Mouse (Mus musculus) c-Kit-positive CD71-positive TER-119-positive erythroid progenitor cells, embryonic 14.5 days (primary cell): ENCODE results near the gene Snf8.

ENCODE experiments used
- DNase-seq: peaks from one replicate; pipeline ENCODE4 v3.0.0-alpha.2; 2013; ENCODE audit warnings: low spot score

The Snf8 gene

GRCm38 (mm10) chr11:96028130-96028529, 6.6 kb upstream of the Snf8 start:
- DNase-seq = no peak

GRCm38 (mm10) chr11:96030571-96030970, 4.1 kb upstream of the Snf8 start:
- DNase-seq = no peak

DNA sequence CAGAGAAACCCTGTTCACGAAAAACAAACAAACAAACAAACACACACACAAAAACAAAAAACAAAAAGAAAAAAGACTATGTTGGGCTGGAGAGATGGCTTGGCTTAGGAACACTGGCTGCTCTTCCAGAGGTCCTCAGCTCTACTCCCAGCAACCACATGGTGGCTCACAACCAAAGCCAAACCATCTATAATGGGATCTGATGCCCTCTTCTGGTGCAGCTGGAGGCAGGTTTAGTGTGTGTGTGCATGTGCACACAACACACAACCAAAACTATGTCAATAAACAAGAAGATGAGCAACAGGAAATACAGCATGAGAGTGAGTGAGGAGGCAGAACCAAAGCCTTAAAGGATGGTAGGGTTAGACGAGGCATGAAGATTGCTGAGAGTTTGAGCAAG, 3.0 kb upstream of the Snf8 start:
- DNase-seq = no peak

DNA sequence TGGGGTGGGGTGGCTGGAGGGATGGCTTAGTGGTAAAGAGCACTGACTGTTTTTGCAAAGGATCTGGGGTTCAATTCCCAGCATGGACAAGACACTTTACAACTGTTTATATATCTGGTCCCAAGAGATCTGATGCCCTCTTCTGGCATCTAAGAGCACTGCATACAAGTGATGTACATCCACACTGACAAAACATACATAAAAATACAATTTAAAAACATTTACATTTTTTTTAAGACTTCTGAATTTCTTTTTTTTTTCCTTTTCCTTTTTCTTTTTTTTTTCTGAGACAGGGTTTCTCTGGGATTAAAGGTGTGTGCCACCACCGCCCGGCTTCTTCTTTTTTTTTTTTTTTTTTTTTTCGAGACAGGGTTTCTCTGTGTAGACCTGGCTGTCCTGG, 1.4 kb upstream of the Snf8 start:
- DNase-seq = no peak

- DNase-seq = no peak
These were observed 569 bp upstream of the Snf8 start for GRCm38 (mm10) chr11:96034116-96034515.

DNA sequence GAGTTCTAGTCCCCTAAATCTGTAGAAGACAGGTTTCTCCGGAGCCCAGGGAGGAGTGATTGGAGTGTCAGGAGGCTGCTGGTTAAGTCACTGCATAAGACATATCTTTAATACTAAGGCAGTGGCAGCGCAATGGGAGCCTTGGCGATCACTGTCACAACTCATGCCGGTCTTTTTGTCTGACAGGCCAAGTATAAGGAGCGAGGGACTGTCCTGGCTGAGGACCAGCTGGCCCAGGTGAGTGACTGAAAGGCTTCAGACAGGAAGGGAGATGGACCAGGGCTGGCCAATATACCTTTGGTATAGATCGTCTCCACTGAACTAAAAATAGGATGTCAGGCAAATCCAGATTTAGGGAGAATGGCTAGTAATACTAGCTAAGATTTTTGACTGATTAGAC, 448 bp downstream of the Snf8 start:
- peak; percentile 23 for DNase-seq

GRCm38 (mm10) chr11:96037499-96037898, 2.8 kb downstream of the Snf8 start:
- DNase-seq = no peak

DNA sequence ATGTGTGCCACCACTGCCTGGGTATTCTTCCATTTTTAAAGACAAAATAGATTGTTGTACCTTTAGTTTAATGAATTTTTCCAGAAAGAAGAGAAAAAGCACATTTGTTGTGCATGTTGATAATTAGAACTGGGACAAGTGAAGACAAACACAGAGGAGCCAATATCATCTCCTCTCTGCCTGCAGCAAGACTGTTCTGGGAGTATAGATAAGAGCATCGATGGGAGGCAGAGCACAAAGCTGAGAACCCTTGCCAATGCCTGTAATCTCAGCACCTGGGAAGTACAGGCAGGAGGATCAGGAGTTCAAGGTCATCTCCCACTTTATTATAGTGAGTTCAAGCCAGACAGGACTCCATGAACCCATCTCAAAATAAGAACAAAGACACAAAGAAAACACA, 3.9 kb downstream of the Snf8 start:
- peak; percentile 33 for DNase-seq

GRCm38 (mm10) chr11:96044803-96045567, 10.3 kb downstream of the Snf8 start:
- DNase-seq = no peak

- no peak for DNase-seq
These were observed 11.3 kb downstream of the Snf8 start for GRCm38 (mm10) chr11:96046028-96046427.

DNA sequence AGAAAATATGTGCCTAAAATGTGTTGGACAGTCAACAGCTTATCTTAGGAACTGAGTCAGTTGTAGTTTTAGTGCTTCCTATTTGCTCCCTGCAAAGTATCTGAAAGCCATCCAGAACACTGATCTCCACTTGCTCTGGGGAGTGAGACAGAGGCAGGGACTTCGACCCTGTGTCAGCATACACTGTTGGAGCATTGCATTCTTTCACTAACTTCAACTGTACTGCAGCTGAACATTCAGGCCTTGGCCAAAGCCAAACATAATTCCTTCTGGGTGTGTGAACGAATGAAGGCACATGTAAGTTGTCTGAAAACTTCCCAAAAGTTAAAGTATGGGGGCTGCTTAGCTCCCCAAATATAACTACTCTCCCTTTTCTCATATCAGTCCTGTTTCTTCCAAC, 12.1 kb downstream of the Snf8 start:
- DNase-seq = no peak

DNA sequence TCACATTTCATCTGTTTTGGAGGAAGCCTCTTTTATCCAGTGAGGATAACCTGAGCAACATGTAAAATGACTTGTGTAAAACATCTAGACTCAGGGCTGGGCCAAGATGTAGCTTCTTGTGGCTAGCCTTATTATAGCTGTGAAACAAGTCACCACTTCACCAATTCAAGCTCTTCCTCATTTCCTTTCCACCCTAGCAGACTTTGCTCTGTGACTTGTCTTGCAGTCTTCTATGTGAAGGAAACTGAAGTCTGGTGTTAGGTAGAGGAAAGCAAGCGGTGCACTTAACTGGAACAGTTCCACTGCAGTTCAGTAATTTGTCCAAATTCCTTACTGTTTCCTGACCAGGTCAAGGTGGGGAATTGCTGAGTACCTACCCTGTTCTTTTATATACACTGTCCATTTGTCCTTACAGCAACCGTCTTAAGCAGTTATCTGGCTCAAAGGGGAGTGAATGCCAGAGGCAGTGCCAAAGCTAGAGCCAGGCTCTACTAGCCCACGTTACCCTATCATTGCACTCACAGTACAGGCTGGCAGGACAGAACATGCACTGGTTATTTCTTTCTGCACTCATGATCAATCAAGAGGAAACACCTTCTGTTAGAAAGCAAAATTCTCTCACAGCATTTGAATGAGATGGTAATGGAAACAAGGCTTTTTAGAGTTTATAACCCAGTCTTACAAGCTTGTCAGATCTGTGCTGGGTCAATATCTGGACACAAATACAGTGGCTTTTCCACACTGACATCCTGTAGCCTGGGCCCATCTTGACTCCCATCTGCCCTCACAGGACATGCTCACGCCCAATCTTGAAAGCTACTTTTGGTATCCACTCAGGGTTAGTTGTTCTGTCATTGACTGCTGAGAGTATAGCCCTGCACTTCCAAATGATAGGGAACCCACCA, 13.0 kb downstream of the Snf8 start:
- DNase-seq = no peak

DNA sequence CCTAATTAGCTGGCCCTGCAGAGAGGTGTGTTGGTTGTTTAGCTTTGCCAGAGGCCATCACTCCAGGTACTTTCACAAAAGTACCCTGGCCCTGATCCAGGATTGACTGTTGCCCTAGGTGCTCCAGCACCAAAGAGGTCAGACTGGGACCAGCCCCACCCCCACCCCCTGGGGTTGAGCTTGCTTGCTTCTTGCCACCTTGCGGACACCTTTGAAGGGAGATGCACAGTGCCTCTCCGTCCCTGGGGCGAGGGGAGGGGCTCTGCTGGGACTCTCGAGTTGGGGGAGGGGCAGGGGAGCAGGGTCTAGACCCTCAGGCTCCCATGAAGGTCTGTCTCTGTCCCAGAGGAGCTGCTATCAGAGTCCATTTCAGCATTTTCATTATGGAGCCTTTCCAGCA, 15.3 kb downstream of the Snf8 start:
- DNase-seq = no peak

- DNase-seq = no peak
These were observed 16.2 kb downstream of the Snf8 start for GRCm38 (mm10) chr11:96050854-96051253.

DNA sequence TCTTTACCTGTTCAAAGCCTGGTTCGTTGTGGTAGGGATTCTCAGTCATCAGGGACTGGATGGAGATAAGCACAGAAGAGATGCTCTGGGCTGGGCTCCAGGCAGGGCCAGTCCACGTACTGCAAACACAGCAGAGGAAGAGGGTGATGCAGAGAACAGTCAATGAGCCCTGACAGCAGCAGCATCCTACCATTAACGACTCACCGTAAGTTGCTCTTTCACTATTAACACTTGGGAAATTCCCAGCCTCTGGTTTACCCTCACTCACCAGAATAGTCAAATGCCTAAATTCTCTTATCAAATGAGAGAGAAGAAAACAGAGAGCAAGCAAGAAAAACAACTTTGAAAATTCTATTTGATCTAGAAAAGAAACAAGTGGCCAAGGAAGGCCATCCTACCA, 23.6 kb downstream of the Snf8 start:
- no peak for DNase-seq

GRCm38 (mm10) chr11:96064521-96065214, 30.0 kb downstream of the Snf8 start:
- DNase-seq = peak; percentile 29

DNA sequence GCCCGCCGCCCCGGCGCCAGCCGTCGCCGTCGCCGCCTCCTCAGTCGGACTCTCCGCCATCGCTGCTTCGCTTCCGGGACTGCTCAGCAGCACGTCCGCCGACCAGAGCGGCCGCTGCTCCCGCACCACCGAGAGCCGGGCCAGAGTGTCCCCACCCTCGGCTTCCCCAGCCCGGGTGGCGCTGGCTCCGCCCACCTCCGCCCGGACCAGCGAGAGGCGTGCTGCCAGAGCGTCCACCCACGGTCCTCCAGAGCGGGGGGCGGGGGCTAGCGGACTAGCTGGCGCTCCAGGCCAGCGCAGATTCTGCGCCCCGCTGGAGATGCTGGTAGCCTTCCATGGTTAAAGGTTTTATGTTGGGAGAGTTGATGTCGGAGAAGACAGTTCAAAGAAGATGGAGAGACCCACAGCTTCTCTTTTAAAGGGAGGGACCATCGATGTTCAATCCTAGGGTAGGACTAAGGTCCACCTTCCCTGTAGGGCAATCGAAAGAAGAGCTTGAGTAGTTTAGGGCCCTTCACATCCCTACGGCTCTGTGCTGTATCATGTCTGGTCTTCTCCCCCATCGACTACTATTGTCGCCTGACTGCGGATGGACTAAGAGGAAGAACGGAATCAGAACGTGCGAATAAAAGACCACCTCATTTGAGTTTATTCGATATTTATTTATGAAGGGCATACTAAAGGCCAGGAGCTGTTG, 30.7 kb downstream of the Snf8 start, which contains the start of gene Ube2z:
Gene Ube2z (minus strand): TSS at position 174 of the 697 bp plus-strand sequence.
- DNase-seq = peak; percentile 93

DNA sequence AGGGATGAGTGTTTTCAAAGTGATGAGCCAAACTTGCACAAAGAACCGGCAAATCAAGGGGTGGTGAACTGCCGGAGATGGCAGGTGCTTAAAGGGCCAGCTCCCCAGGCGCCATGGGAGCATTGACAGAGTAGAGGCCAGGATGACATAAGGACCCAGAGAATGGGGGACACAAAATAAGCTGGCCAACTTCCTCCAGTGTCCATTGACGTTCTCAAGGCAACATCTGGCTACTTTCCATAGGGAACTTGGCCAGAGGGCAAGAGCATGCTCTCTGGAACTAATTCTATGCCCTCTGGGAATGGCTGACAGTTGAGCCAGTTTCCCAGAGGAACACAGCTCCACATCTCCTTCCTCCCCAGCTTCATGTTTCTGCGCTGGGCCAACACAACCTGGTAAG, 33.5 kb downstream of the Snf8 start:
- no peak for DNase-seq

DNA sequence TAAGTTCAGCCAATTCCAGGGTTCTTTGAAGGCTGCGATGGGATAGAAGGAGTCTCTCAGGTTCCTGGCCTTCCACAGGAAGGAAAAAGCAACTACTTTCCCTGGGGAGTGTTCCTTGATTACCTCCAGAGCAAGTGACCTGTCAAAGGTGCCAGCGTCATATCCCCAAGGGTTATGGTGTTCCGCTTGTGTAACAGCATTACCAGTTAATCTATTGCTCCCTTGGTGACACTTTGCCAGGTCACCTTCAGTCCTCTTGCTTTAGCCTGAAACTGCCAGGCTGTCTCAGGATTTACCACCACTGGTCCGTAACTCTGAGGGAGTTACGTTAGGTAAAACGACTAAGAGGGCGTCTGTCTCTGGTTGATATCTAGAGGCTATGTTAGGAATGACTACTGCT, 35.7 kb downstream of the Snf8 start:
- no peak for DNase-seq

GRCm38 (mm10) chr11:96071013-96071412, 36.3 kb downstream of the Snf8 start:
- no peak for DNase-seq

GRCm38 (mm10) chr11:96073295-96073993, 38.8 kb downstream of the Snf8 start:
- DNase-seq = no peak
